Mouse (Mus musculus): ENCODE data around the gene Crhr1. TPM values are rescaled to one million over a fixed set of nuclear protein-coding genes. Genes with fewer than 3 reads are reported as not detected.

Crhr1 gene
- total and polyA plus RNA-seq, 3 experiments = not detected

GRCm38 (mm10) chr11:104187766-104188165 lies 55.1 kb downstream of the Crhr1 start:
- in situ Hi-C loops (cut with MboI; ENCODE audit: low pct_ligation_motif_present, low pct_unique_long_range_greater_than_20kb, low sequenced_read_pairs) = no loop called here

GRCm38 (mm10) chr11:104190008-104190407 lies 57.4 kb downstream of the Crhr1 start:
- H3K36me3 ChIP-seq (replicated peaks in 1 of 2; ENCODE audit: control insufficient read depth in 1 of 2, insufficient read depth in 1 of 2, low read length in 1 of 2) = no peaks in the 10 kb centered on the region
- H3K27ac ChIP-seq (ENCODE audit: insufficient read depth, low read depth) = no peak overlapping the region
- no peak overlapping the region for H3K4me3 ChIP-seq (replicated peaks in 1 of 3; ENCODE audit: low read depth in 2 of 3, low read length in 2 of 3, poor library complexity in 1 of 3)
- H3K27me3 ChIP-seq (replicated peaks) = peaks cover 13% of the 10 kb centered on the region
- no peak overlapping the region for H3K9ac ChIP-seq (ENCODE audit: insufficient read depth, low read depth)
- peaks cover 7 to 21% of the 10 kb centered on the region in 2 experiments; a peak in 2 of 4 replicates for H3K4me1 ChIP-seq (ENCODE audit: control insufficient read depth in 1 of 2, insufficient read depth in 2 of 2)
- dilution Hi-C loops (cut with MboI; ENCODE audit: extremely low pct_ligation_motif_present, extremely low pct_unique_long_range_greater_than_20kb, low sequenced_read_pairs) = no loop called here
- no peak for DNase-seq (ENCODE audit: extremely low read depth)
- H3K79me2 ChIP-seq (replicated peaks; ENCODE audit: control insufficient read depth, extremely low read depth, insufficient read depth, poor library complexity, severe bottlenecking) = no peaks in the 10 kb centered on the region
- TF ChIP-seq RCOR1 (conservative IDR thresholded peaks at IDR 0.05; ENCODE audit: low read depth, low read length) (no peak), ZNF384 (IDR thresholded peaks at IDR 0.05; ENCODE audit: low read depth, low read length) (no peak), RAD21 (IDR thresholded peaks at IDR 0.05; ENCODE audit: low read depth, low read length) (no peak), HCFC1 (IDR thresholded peaks at IDR 0.05; ENCODE audit: low read depth, low read length) (no peak), MAFK (IDR thresholded peaks at IDR 0.05; ENCODE audit: insufficient replicate concordance, low read length) (no peak), POLR2AphosphoS2 (IDR thresholded peaks at IDR 0.05; ENCODE audit: low read depth, low read length) (no peak), CHD2 (IDR thresholded peaks at IDR 0.05; ENCODE audit: low read length) (no peak), MAX (IDR thresholded peaks at IDR 0.05; ENCODE audit: low read length) (no peak), CTCF (conservative IDR thresholded peaks at IDR 0.05 in 1 of 2, IDR thresholded peaks at IDR 0.05 in 1 of 2; ENCODE audit: low read depth in 2 of 2, low read length in 2 of 2) (no peak), ZC3H11A (IDR thresholded peaks at IDR 0.05; ENCODE audit: low read depth, low read length) (no peak), IRF4 (IDR thresholded peaks at IDR 0.05; ENCODE audit: low read depth, low read length) (no peak), CHD1 (IDR thresholded peaks at IDR 0.05; ENCODE audit: low read depth, low read length) (no peak), KAT2A (IDR thresholded peaks at IDR 0.05; ENCODE audit: insufficient replicate concordance, low read length) (no peak), ZKSCAN1 (IDR thresholded peaks at IDR 0.05; ENCODE audit: borderline replicate concordance, low read depth, low read length) (no peak), SMC3 (IDR thresholded peaks at IDR 0.05; ENCODE audit: low read depth, low read length) (no peak)
- in situ Hi-C loops (cut with MboI; ENCODE audit: low pct_ligation_motif_present, low pct_unique_long_range_greater_than_20kb, low sequenced_read_pairs) = no loop called here
- no peak overlapping the region for H3K4me2 ChIP-seq (ENCODE audit: insufficient read depth, low read depth, poor library complexity, severe bottlenecking)
- peaks cover 3% of the 10 kb centered on the region for H3K9me3 ChIP-seq (replicated peaks; ENCODE audit: low read length)

More at GRCm38 (mm10) chr11:104187766-104188165, 55.1 kb downstream of the Crhr1 start:
- H3K36me3 ChIP-seq (replicated peaks in 1 of 2; ENCODE audit: control insufficient read depth in 1 of 2, insufficient read depth in 1 of 2, low read length in 1 of 2) = no peaks in the 10 kb centered on the region
- H3K4me1 ChIP-seq (ENCODE audit: control insufficient read depth in 1 of 2, insufficient read depth in 2 of 2) = peaks cover 7 to 21% of the 10 kb centered on the region in 2 experiments; a peak in 2 of 4 replicates
- TF ChIP-seq SMC3 (IDR thresholded peaks at IDR 0.05; ENCODE audit: low read depth, low read length) = no peak
- TF ChIP-seq PAX5 (IDR thresholded peaks at IDR 0.05; ENCODE audit: low read length) = no peak
- TF ChIP-seq MAX (IDR thresholded peaks at IDR 0.05; ENCODE audit: low read length) = no peak
- TF ChIP-seq RAD21 (IDR thresholded peaks at IDR 0.05; ENCODE audit: low read depth, low read length) = no peak
- TF ChIP-seq RCOR1 (conservative IDR thresholded peaks at IDR 0.05; ENCODE audit: low read depth, low read length) = no peak
- no peak for TF ChIP-seq MAZ (IDR thresholded peaks at IDR 0.05; ENCODE audit: low read depth, low read length)
- no peak for TF ChIP-seq ZC3H11A (IDR thresholded peaks at IDR 0.05; ENCODE audit: low read depth, low read length)
- TF ChIP-seq TCF12 (IDR thresholded peaks at IDR 0.05; ENCODE audit: low read depth, low read length) = no peak
- no peak for TF ChIP-seq MYC (IDR thresholded peaks at IDR 0.05; ENCODE audit: low read depth, low read length)
- TF ChIP-seq CHD1 (IDR thresholded peaks at IDR 0.05; ENCODE audit: low read depth, low read length) = no peak
- TF ChIP-seq GABPA (IDR thresholded peaks at IDR 0.05; ENCODE audit: insufficient replicate concordance, low read depth, low read length) = no peak
- TF ChIP-seq CHD2 (IDR thresholded peaks at IDR 0.05; ENCODE audit: low read length) = no peak
- TF ChIP-seq NELFE (IDR thresholded peaks at IDR 0.05; ENCODE audit: low read depth, low read length) = no peak
- H3K9me3 ChIP-seq (replicated peaks; ENCODE audit: low read length) = peaks cover 3% of the 10 kb centered on the region
- H3K4me3 ChIP-seq (replicated peaks in 1 of 3; ENCODE audit: low read depth in 2 of 3, low read length in 2 of 3, poor library complexity in 1 of 3) = no peak overlapping the region
- peaks cover 21% of the 10 kb centered on the region for H3K27me3 ChIP-seq (replicated peaks)
- dilution Hi-C loops (cut with MboI; ENCODE audit: extremely low pct_ligation_motif_present, extremely low pct_unique_long_range_greater_than_20kb, low sequenced_read_pairs) = no loop called here
- no peaks in the 10 kb centered on the region for H3K79me2 ChIP-seq (replicated peaks; ENCODE audit: control insufficient read depth, extremely low read depth, insufficient read depth, poor library complexity, severe bottlenecking)
- H3K27ac ChIP-seq (ENCODE audit: insufficient read depth, low read depth) = no peak overlapping the region
- DNase-seq (ENCODE audit: extremely low read depth) = no peak
- H3K4me2 ChIP-seq (ENCODE audit: insufficient read depth, low read depth, poor library complexity, severe bottlenecking) = no peak overlapping the region
- H3K9ac ChIP-seq (ENCODE audit: insufficient read depth, low read depth) = no peak overlapping the region
